Mouse (Mus musculus) thymus, adult 2 months (tissue): ENCODE results near the gene Parp8.

Experiments used
- CTCF ChIP-seq: fragments of 200-500 bp; IDR thresholded peaks from 2 replicates; pipeline ENCODE4 v1.5.1; 2012; ENCODE audit warnings: mild to moderate bottlenecking, control low read depth, low read length, moderate library complexity, borderline replicate concordance; ENCODE audit not compliant: control insufficient read depth, poor library complexity, insufficient read depth; ENCODE audit errors: extremely low read depth
- POLR2A ChIP-seq: fragments of 200-500 bp; IDR thresholded peaks from 2 replicates; pipeline ENCODE4 v1.6.1; 2012; ENCODE audit warnings: mild to moderate bottlenecking, low read length, control low read depth, moderate library complexity; ENCODE audit not compliant: control insufficient read depth, poor library complexity, insufficient read depth; ENCODE audit errors: extremely low read depth

DNA sequence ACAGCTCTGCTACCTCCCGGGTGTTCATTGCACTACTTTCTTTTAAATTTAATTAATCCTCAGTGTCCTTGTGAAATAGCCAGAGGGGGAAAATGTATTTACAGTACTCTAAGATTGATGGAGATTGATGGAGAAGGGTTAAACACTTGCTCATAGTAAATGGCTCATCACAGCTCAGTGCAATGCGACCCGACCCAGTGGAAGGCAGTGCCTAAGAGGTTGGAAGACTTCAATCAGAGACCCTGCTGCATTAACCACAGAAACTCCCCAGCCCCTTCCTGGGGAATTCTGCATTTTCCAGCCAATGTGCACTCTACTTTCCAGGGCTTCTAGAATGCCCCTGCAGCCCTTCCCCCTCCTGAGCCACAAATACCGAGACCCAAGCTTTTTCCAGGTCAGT, 18.7 kb downstream of the Parp8 start:
- TF ChIP-seq CTCF (no peak), POLR2A (no peak)
